Mouse (Mus musculus) embryonic fibroblast, embryonic 13.5 days (primary cell): Measurements from ENCODE around the gene S1pr5.

ENCODE experiments used
- CTCF ChIP-seq: IDR thresholded peaks from 2 replicates; pipeline ENCODE4 v1.5.1; 2011; ENCODE audit warnings: mild to moderate bottlenecking, control low read depth, low read length, moderate library complexity, borderline replicate concordance; ENCODE audit not compliant: insufficient read depth
- POLR2A ChIP-seq: IDR thresholded peaks from 2 replicates; pipeline ENCODE4 v1.6.1; 2011; ENCODE audit warnings: low read depth, mild to moderate bottlenecking, control low read depth, low read length, moderate library complexity

- TF ChIP-seq CTCF (no peak), POLR2A (no peak)
Measured at GRCm38 (mm10) chr9:21268305-21268704, 20.1 kb upstream of the S1pr5 start.
